Mouse (Mus musculus) forebrain, postnatal 0 days (tissue): ENCODE measurements around the gene Spg21. TPM values are rescaled to one million over a fixed set of nuclear protein-coding genes. Genes with fewer than 3 reads are reported as not detected.

Experiments used
- ATAC-seq: fragments of 200-750 bp; cut with Nextera tagmentation; 2 replicates; pipeline ENCODE4 v1.8.0; 2017; ENCODE audit warnings: mild to moderate bottlenecking, moderate library complexity
- DNase-seq: peaks from one replicate; pipeline ENCODE4 v3.0.0-alpha.2; 2015
- H3K27ac ChIP-seq: fragments of 300-500 bp; sonication (generic); 2 replicates; pipeline ENCODE4 v1.5.1; 2014; ENCODE audit warnings: low read depth, mild to moderate bottlenecking, antibody characterized with exemption, low read length, moderate library complexity, mixed read lengths
- H3K27me3 ChIP-seq: fragments of 300-500 bp; sonication (generic); 2 replicates; pipeline ENCODE4 v1.6.1; 2014; ENCODE audit warnings: mild to moderate bottlenecking, low read length, mixed read lengths; ENCODE audit not compliant: insufficient read depth
- H3K36me3 ChIP-seq: fragments of 300-500 bp; sonication (generic); 2 replicates; pipeline ENCODE4 v1.6.1; 2014; ENCODE audit warnings: mild to moderate bottlenecking, moderate library complexity; ENCODE audit not compliant: insufficient read depth
- H3K4me1 ChIP-seq: fragments of 300-500 bp; sonication (generic); 2 replicates; pipeline ENCODE4 v1.6.1; 2014; ENCODE audit warnings: antibody characterized with exemption; ENCODE audit not compliant: insufficient read depth
- H3K4me2 ChIP-seq: fragments of 300-500 bp; sonication (generic); 2 replicates; pipeline ENCODE4 v1.6.1; 2014; ENCODE audit warnings: low read depth, mild to moderate bottlenecking, moderate library complexity
- H3K4me3 ChIP-seq: fragments of 300-500 bp; sonication (generic); 2 replicates; pipeline ENCODE4 v1.5.1; 2014; ENCODE audit warnings: low read depth, low read length, mixed read lengths
- H3K9ac ChIP-seq: fragments of 300-500 bp; sonication (generic); 2 replicates; pipeline ENCODE4 v1.6.1; 2014; ENCODE audit warnings: mild to moderate bottlenecking
- H3K9me3 ChIP-seq: fragments of 300-500 bp; sonication (generic); 2 replicates; pipeline ENCODE4 v1.6.1; 2016; ENCODE audit warnings: low read length
- CTCF ChIP-seq: sonication (generic); IDR thresholded peaks from 2 replicates; pipeline ENCODE4 v1.5.1; 2016; ENCODE audit warnings: antibody characterized with exemption, control low read depth, low read depth
- WGBS: fragments of 180-500 bp; shearing (Covaris S2); extraction: QIAGEN DNeasy Blood & Tissue Kit; methylation state at CpG from one replicate; pipeline ENCODE4 v1.1.7; 2014; 5-methylcytosine and 5-hydroxymethylcytosine counted together
- polyA plus RNA-seq: library from polyadenylated mRNA; unstranded; fragments of >200 nt; fragmentation: Nextera tagmentation; extraction: Ambion mirVana; gene quantifications from 2 replicates; pipeline ENCODE4 v1.2.1, GENCODE M21; 2015
- total RNA-seq: library from RNA; depleted of rRNA; stranded (reverse); fragments of >200 nt; gene quantifications from 2 replicates; pipeline ENCODE4 v1.2.3, GENCODE M21; 2014; rRNA removed

The Spg21 gene
- total RNA-seq (62.0 and 92.1 TPM in 2 replicates), polyA plus RNA-seq (121 and 133 TPM in 2 replicates)

DNA sequence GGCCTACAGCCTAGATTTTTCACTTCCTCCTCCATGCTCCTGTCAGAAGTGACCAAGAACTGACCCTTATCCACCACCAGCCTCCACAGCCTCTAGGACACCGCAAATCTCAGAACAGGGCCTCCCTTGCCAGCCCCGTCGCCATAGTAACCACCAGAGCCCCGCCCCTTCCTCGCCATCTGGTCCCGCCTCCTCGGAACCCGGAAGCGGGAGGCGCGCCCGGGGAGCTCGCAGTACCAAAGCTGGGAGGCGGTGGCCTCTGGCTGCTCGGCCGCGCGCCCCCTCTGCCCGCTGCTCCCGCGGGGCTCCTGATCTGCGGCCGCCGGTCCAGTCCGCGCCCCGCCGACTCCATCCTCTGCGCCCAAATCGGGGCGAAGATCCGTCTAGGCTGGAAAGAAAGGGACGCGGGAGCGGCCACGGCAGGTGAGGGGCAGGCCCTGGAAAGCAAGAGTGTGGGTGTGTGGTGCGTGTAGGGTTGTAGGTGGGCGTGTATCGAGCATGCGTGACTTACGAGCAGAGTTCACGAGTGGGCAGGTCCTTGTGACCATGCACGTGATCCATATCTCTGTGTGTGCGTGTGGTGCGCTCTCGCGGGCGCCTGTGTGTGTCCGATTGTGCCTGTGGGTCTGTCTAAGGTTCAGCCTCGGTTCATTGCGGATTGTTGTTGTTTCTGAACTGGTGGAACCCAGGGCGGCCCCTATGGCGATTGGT is at the start of gene Spg21:
Spg21 (plus strand) TSS at position 216 of the 711 bp plus-strand sequence.
- Histone ChIP-seq H3K4me2 (peak within 1 kb of the TSS; percentile 65), H3K4me3 (peak within 1 kb of the TSS; percentile 97), H3K9ac (peak within 1 kb of the TSS; percentile 87), H3K9me3 (no peaks in the 10 kb centered on the region), H3K4me1 (peaks cover 7% of the 10 kb centered on the region), H3K36me3 (peaks cover 11% of the 10 kb centered on the region; the same call in 1 of the 2 replicates), H3K27ac (peak within 1 kb of the TSS; percentile 88), H3K27me3 (no peaks in the 10 kb centered on the region)
- WGBS: 2% methylated on average over 53 of the region's 53 CpGs
- peak; percentile 2; the same call in 1 of the 2 replicates for TF ChIP-seq CTCF
- DNase-seq: peak; percentile 96
- ATAC-seq: peak; percentile 98

GRCm38 (mm10) chr9:65411326-65411725 is 49.4 kb upstream of the Spg21 start:
- H3K9ac ChIP-seq: no peak overlapping the region
- H3K27ac ChIP-seq: no peak overlapping the region
- TF ChIP-seq CTCF: no peak
- 75% methylated on average over 3 of the region's 3 CpGs for WGBS
- no peaks in the 10 kb centered on the region for H3K9me3 ChIP-seq
- DNase-seq (no peak), ATAC-seq (no peak)
- H3K27me3 ChIP-seq: no peaks in the 10 kb centered on the region
- H3K4me2 ChIP-seq: no peak overlapping the region
- H3K4me3 ChIP-seq: no peak overlapping the region
- no peaks in the 10 kb centered on the region for H3K36me3 ChIP-seq
- H3K4me1 ChIP-seq: no peaks in the 10 kb centered on the region

GRCm38 (mm10) chr9:65417738-65418137 is 43.0 kb upstream of the Spg21 start:
- Histone ChIP-seq H3K4me2 (no peak overlapping the region), H3K4me1 (no peaks in the 10 kb centered on the region), H3K9ac (no peak overlapping the region), H3K9me3 (no peaks in the 10 kb centered on the region), H3K27ac (no peak overlapping the region), H3K36me3 (no peaks in the 10 kb centered on the region), H3K27me3 (no peaks in the 10 kb centered on the region), H3K4me3 (no peak overlapping the region)
- 43% methylated on average over 3 of the region's 3 CpGs for WGBS
- TF ChIP-seq CTCF: no peak
- ATAC-seq (no peak), DNase-seq (no peak)

DNA sequence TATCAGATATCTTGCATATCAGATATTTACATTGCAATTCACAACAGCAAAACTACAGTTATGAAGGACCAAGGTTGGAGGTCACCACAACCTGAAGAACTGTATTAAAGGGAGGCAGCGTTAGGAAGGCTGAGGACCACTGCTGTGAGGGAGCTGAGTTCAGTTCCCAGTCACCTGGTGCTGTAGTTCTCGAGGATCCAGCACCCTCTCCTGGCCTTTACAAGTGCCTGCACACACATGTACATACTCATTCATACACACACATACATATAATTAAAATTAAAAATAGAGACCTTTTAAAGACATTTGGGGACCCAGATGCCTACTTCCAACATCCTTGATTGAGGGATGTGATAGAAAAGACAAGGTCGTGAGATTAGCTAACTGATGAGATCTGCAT is 41.1 kb upstream of the Spg21 start:
- H3K4me1 ChIP-seq: no peaks in the 10 kb centered on the region
- 78% methylated on average over 3 of the region's 3 CpGs for WGBS
- no peaks in the 10 kb centered on the region for H3K36me3 ChIP-seq
- H3K27me3 ChIP-seq: no peaks in the 10 kb centered on the region
- H3K4me3 ChIP-seq: no peak overlapping the region
- no peak overlapping the region for H3K4me2 ChIP-seq
- TF ChIP-seq CTCF: no peak
- H3K27ac ChIP-seq: no peak overlapping the region
- ATAC-seq: no peak
- H3K9ac ChIP-seq: no peak overlapping the region
- DNase-seq: no peak
- no peaks in the 10 kb centered on the region for H3K9me3 ChIP-seq

GRCm38 (mm10) chr9:65422760-65423501 is 37.8 kb upstream of the Spg21 start, which contains the start of gene Slc51b:
Gene Slc51b (minus strand): TSS chr9:65422955.
- H3K27ac ChIP-seq: no peak within 1 kb of the TSS
- TF ChIP-seq CTCF: no peak
- H3K4me1 ChIP-seq: no peaks in the 10 kb centered on the region
- no peak for ATAC-seq
- no peaks in the 10 kb centered on the region for H3K27me3 ChIP-seq
- no peaks in the 10 kb centered on the region for H3K36me3 ChIP-seq
- DNase-seq: no peak
- H3K4me3 ChIP-seq: no peak within 1 kb of the TSS
- H3K9ac ChIP-seq: no peak within 1 kb of the TSS
- no peaks in the 10 kb centered on the region for H3K9me3 ChIP-seq
- WGBS: 83% methylated on average over 11 of the region's 11 CpGs
- H3K4me2 ChIP-seq: no peak within 1 kb of the TSS

DNA sequence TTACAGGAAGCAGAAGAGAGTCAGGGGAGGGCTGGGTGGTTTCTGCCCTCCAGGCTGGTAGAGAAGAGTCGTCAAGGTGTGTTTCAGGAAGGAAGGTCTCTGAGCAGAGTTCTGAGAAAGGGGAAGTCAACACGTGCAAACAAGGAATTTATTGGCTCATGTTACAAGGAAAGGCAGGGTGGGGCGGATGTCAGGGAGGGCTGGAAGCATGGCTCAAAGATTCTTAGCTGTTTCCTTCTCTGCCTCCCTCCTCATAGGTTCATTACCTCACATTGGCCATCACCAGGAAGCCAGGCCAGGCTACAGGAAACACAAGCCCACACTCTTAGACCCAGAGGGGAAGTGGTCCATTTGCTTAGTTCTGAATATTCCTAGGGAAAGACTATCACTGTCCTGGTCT is 36.4 kb upstream of the Spg21 start:
- Histone ChIP-seq H3K27ac (no peak overlapping the region), H3K9me3 (no peaks in the 10 kb centered on the region), H3K4me1 (no peaks in the 10 kb centered on the region), H3K4me2 (no peak overlapping the region), H3K9ac (no peak overlapping the region), H3K27me3 (no peaks in the 10 kb centered on the region), H3K36me3 (no peaks in the 10 kb centered on the region), H3K4me3 (no peak overlapping the region)
- DNase-seq (no peak), ATAC-seq (no peak)
- WGBS: 60% methylated on average over 3 of the region's 3 CpGs
- TF ChIP-seq CTCF: no peak

GRCm38 (mm10) chr9:65427511-65427910 is 33.2 kb upstream of the Spg21 start:
- Histone ChIP-seq H3K4me2 (no peak overlapping the region), H3K9me3 (no peaks in the 10 kb centered on the region), H3K4me1 (no peaks in the 10 kb centered on the region), H3K27me3 (no peaks in the 10 kb centered on the region), H3K4me3 (no peak overlapping the region), H3K9ac (no peak overlapping the region), H3K27ac (no peak overlapping the region), H3K36me3 (no peaks in the 10 kb centered on the region)
- TF ChIP-seq CTCF: no peak
- no peak for ATAC-seq
- no peak for DNase-seq
- WGBS: 64% methylated on average over 2 of the region's 2 CpGs
